Mouse (Mus musculus) brain, embryonic 14.5 days (tissue): Measurements from ENCODE around the gene Apoc4.

Source experiments
- CTCF ChIP-seq: fragments of 200-500 bp; IDR thresholded peaks from 2 replicates; pipeline ENCODE4 v1.5.1; 2012; ENCODE audit warnings: inconsistent platforms, mild to moderate bottlenecking, moderate library complexity, borderline replicate concordance; ENCODE audit not compliant: insufficient read depth, insufficient read length; ENCODE audit errors: extremely low read depth
- POLR2A ChIP-seq: fragments of 200-500 bp; IDR thresholded peaks from 2 replicates; pipeline ENCODE4 v1.6.1; 2012; ENCODE audit warnings: mild to moderate bottlenecking, inconsistent platforms, borderline replicate concordance; ENCODE audit not compliant: poor library complexity, insufficient read depth, insufficient read length, severe bottlenecking; ENCODE audit errors: extremely low read depth

DNA sequence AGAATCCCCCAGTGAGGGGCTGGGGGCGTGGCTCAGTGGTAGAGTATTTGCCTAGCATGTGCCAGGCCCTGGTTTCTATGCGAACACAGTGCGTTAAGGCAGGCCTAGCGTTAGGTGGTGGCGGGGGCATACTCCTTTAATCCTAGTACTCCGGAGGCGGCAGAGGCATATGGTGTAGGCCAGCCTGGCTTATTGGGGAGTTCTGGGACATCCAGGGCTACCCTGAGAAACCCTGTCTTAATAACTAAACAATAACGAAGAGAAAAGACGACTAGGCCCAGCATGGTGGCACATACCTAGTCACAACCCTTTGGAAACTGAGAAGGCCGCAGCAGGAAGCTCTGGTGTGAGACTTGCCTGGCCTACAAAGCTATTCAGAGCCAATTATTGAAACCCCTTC, 6.8 kb upstream of the Apoc4 start:
- TF ChIP-seq CTCF, result no peak
- TF ChIP-seq POLR2A, result no peak
